Mouse (Mus musculus) G1E (cell line): Measurements from ENCODE around the gene Pum3. TPM values are rescaled to one million over a fixed set of nuclear protein-coding genes. Genes with fewer than 3 reads are reported as not detected.

ENCODE experiments used
- ATAC-seq: 2 replicates; pipeline ENCODE4 v1.8.0; 2016; ENCODE audit warnings: mild to moderate bottlenecking; ENCODE audit not compliant: insufficient number of reproducible peaks, poor library complexity, low FRiP score, severe bottlenecking; ENCODE audit errors: extremely low read depth
- DNase-seq: peaks from one replicate; pipeline ENCODE4 v3.0.0; 2012; ENCODE audit warnings: low spot score
- H3K27me3 ChIP-seq: 2 replicates; pipeline ENCODE4 v1.6.1; 2012; ENCODE audit warnings: mild to moderate bottlenecking, low read length, inconsistent platforms; ENCODE audit not compliant: insufficient read depth
- H3K36me3 ChIP-seq: replicated peaks from 2 replicates; pipeline ENCODE3; 2012; ENCODE audit warnings: mild to moderate bottlenecking, inconsistent platforms
- H3K4me1 ChIP-seq: 2 replicates; pipeline ENCODE4 v1.6.1; 2012; ENCODE audit warnings: low read depth, low read length, inconsistent platforms, mixed read lengths; ENCODE audit not compliant: insufficient read depth
- H3K4me3 ChIP-seq: 2 replicates; pipeline ENCODE4 v1.5.1; 2012; ENCODE audit warnings: low read depth, mild to moderate bottlenecking, inconsistent platforms, low read length, moderate library complexity, mixed read lengths
- H3K9me3 ChIP-seq: replicated peaks from 2 replicates; pipeline ENCODE4 v1.6.1; 2012; ENCODE audit warnings: inconsistent platforms
- CTCF ChIP-seq: IDR thresholded peaks from 2 replicates; pipeline ENCODE4 v1.5.1; 2012; ENCODE audit warnings: low read depth, low read length, inconsistent platforms, mixed read lengths
- GATA1 ChIP-seq: IDR thresholded peaks from 2 replicates; pipeline ENCODE4 v1.6.1; 2012; ENCODE audit warnings: borderline replicate concordance, low read length, inconsistent platforms, mixed read lengths
- GATA2 ChIP-seq: IDR thresholded peaks from 2 replicates; pipeline ENCODE4 v1.6.1; 2012; ENCODE audit warnings: low read depth, low read length, inconsistent platforms, borderline replicate concordance
- POLR2AphosphoS5 ChIP-seq: IDR thresholded peaks from 2 replicates; pipeline ENCODE4 v1.6.1; 2012; ENCODE audit warnings: low read depth, low read length, inconsistent platforms; ENCODE audit not compliant: insufficient replicate concordance
- TAL1 ChIP-seq: conservative IDR thresholded peaks from 2 replicates; pipeline ENCODE4 v1.6.1; 2012; ENCODE audit warnings: low read depth, low read length, inconsistent platforms, mixed read lengths
- polyA plus RNA-seq: library from polyadenylated mRNA; stranded (reverse); fragments of >175 nt; gene quantifications from 2 replicates; pipeline ENCODE4 v1.2.3, GENCODE M21; 2012
- total RNA-seq, 2 experiments: library from RNA; stranded (forward) in 1 of 2; stranded (reverse) in 1 of 2; fragments of 200-1000 nt in 1 of 2; fragments of >200 nt in 1 of 2; fragmentation: Nextera tagmentation in 1 of 2; gene quantifications; 2 replicates each; pipeline ENCODE4 v1.2.3; 2014 to 2017

The Pum3 gene
- total and polyA plus RNA-seq, 3 experiments = 52.4 to 221 (median 122) TPM

DNA sequence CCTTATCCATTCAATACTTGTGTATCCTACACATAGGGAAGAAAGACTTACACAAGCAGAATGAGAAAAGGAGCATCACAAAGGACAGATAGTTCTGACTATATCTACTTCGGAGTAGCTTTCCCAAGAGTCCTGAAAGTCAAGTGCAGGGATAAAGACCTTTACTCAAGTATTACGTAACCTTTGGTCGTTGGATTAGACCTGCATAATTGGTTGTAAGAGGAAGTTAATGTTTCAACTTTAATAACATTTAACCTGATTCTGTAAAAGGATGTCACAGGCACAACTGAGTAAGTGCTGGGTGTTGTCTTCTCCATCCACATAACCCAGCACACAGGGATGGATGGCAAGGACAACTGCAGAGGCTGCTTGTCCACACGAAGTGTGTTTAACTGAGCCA is 18.3 kb downstream of the Pum3 start:
- DNase-seq (no peak), ATAC-seq (no peak)
- no peaks in the 10 kb centered on the region for H3K27me3 ChIP-seq
- no peaks in the 10 kb centered on the region for H3K4me1 ChIP-seq
- no peak overlapping the region for H3K4me3 ChIP-seq
- H3K9me3 ChIP-seq = no peaks in the 10 kb centered on the region
- TF ChIP-seq POLR2AphosphoS5 = no peak
- TF ChIP-seq CTCF = no peak
- TF ChIP-seq TAL1 = no peak
- TF ChIP-seq GATA2 = no peak
- no peak for TF ChIP-seq GATA1
- H3K36me3 ChIP-seq = peaks cover 75% of the 10 kb centered on the region

GRCm38 (mm10) chr19:27410751-27411150 is 18.9 kb downstream of the Pum3 start:
- DNase-seq = no peak
- peaks cover 69% of the 10 kb centered on the region for H3K36me3 ChIP-seq
- H3K4me3 ChIP-seq = no peak overlapping the region
- H3K4me1 ChIP-seq = no peaks in the 10 kb centered on the region
- TF ChIP-seq TAL1 (no peak), POLR2AphosphoS5 (no peak), GATA2 (no peak)
- ATAC-seq = no peak
- no peaks in the 10 kb centered on the region for H3K9me3 ChIP-seq
- no peaks in the 10 kb centered on the region for H3K27me3 ChIP-seq

GRCm38 (mm10) chr19:27409782-27410181 is 19.8 kb downstream of the Pum3 start:
- Histone ChIP-seq H3K36me3 (peaks cover 60% of the 10 kb centered on the region), H3K27me3 (no peaks in the 10 kb centered on the region), H3K4me3 (no peak overlapping the region), H3K9me3 (no peaks in the 10 kb centered on the region), H3K4me1 (no peaks in the 10 kb centered on the region)
- ATAC-seq (no peak), DNase-seq (no peak)
- TF ChIP-seq POLR2AphosphoS5 (no peak), GATA2 (no peak), GATA1 (no peak), CTCF (no peak), TAL1 (no peak)

- Histone ChIP-seq H3K9me3 (no peaks in the 10 kb centered on the region), H3K4me1 (no peaks in the 10 kb centered on the region), H3K36me3 (peaks cover 55% of the 10 kb centered on the region), H3K4me3 (no peak overlapping the region), H3K27me3 (no peaks in the 10 kb centered on the region)
- DNase-seq (no peak), ATAC-seq (no peak)
- TF ChIP-seq GATA1 (no peak), CTCF (no peak), TAL1 (no peak), GATA2 (no peak), POLR2AphosphoS5 (no peak)
These were observed 20.4 kb downstream of the Pum3 start for GRCm38 (mm10) chr19:27409196-27409595.

DNA sequence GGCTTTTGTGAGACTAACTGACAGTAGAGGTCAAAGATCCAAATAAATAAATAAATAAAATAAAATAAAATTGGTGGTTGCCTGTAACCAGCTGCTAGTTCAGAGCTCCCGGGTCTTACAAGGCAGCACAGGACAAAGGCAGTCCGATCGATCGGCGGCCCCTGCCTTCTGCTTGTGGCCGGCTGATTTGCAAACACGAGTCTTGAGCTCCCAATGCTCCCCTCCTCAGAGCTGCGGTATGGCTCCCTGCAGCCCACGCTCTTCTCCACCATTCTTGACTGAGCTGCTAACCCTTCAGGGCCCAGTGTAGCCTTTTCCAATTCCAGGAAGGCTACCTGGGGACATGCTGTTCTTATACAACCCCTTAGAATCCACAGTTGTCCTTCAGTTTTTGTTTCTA is 31.8 kb downstream of the Pum3 start:
- no peaks in the 10 kb centered on the region for H3K27me3 ChIP-seq
- TF ChIP-seq GATA1 (no peak), POLR2AphosphoS5 (no peak), CTCF (no peak), GATA2 (no peak), TAL1 (no peak)
- H3K9me3 ChIP-seq = no peaks in the 10 kb centered on the region
- ATAC-seq = no peak
- H3K36me3 ChIP-seq = peaks cover 93% of the 10 kb centered on the region
- DNase-seq = no peak
- peaks cover 4% of the 10 kb centered on the region; the same call in 1 of the 2 replicates for H3K4me1 ChIP-seq
- H3K4me3 ChIP-seq = no peak overlapping the region

- peaks cover 4% of the 10 kb centered on the region; the same call in 1 of the 2 replicates for H3K4me1 ChIP-seq
- no peak for DNase-seq
- H3K9me3 ChIP-seq = no peaks in the 10 kb centered on the region
- H3K36me3 ChIP-seq = peaks cover 99% of the 10 kb centered on the region
- no peaks in the 10 kb centered on the region for H3K27me3 ChIP-seq
- no peak for ATAC-seq
- TF ChIP-seq CTCF (no peak), POLR2AphosphoS5 (no peak), GATA1 (no peak), GATA2 (no peak), TAL1 (no peak)
- no peak overlapping the region for H3K4me3 ChIP-seq
These were observed 32.4 kb downstream of the Pum3 start for GRCm38 (mm10) chr19:27397223-27397622.

DNA sequence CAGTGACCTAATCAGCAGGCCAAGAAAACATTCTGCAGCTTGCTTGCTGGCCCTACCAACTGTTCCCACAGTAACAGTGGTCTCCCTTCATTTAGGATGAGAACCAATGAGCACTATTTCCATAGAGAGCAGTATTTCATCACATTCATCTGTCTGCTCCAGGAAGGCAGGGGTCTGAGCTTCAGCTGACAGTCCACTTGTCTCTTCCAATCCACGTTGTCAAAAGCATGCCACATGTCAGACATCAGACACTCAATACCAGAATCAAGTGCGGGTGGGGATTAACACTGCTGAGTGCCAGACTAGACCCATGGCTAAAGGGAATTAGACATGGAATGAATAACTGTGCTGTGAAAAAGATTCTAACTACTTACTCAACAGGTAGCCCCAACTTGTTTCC is 32.9 kb downstream of the Pum3 start:
- no peaks in the 10 kb centered on the region for H3K9me3 ChIP-seq
- no peaks in the 10 kb centered on the region for H3K27me3 ChIP-seq
- no peak for DNase-seq
- no peak for ATAC-seq
- no peak overlapping the region for H3K4me3 ChIP-seq
- TF ChIP-seq POLR2AphosphoS5 = no peak
- no peak for TF ChIP-seq TAL1
- no peak for TF ChIP-seq GATA1
- no peak for TF ChIP-seq CTCF
- TF ChIP-seq GATA2 = no peak
- peaks cover 100% of the 10 kb centered on the region for H3K36me3 ChIP-seq
- H3K4me1 ChIP-seq = peaks cover 4% of the 10 kb centered on the region; the same call in 1 of the 2 replicates
